Mouse (Mus musculus) ovary, postnatal 10 days (tissue): ENCODE results near the gene Rxfp4.
A peak's percentile ranks its signal among the peaks of the same experiment; 100 is the strongest.

ENCODE experiments used
- DNase-seq: peaks from one replicate; pipeline ENCODE4 v3.0.0; 2022; ENCODE audit warnings: low spot score

The Rxfp4 gene

GRCm38 (mm10) chr3:88628766-88629165 lies 24.2 kb downstream of the Rxfp4 start:
- DNase-seq = no peak

GRCm38 (mm10) chr3:88627535-88627934 lies 25.4 kb downstream of the Rxfp4 start:
- no peak for DNase-seq

- no peak for DNase-seq
Observed at GRCm38 (mm10) chr3:88627114-88627513, 25.8 kb downstream of the Rxfp4 start.

GRCm38 (mm10) chr3:88626316-88626715 lies 26.6 kb downstream of the Rxfp4 start:
- no peak for DNase-seq

- DNase-seq = no peak
Observed at GRCm38 (mm10) chr3:88625531-88625930, 27.4 kb downstream of the Rxfp4 start.

- DNase-seq = no peak
Observed at GRCm38 (mm10) chr3:88624951-88625350, 28.0 kb downstream of the Rxfp4 start.

- no peak for DNase-seq
Observed at GRCm38 (mm10) chr3:88624324-88624723, 28.6 kb downstream of the Rxfp4 start.

GRCm38 (mm10) chr3:88623346-88624135 lies 29.4 kb downstream of the Rxfp4 start:
- no peak for DNase-seq

- DNase-seq = no peak
Observed at GRCm38 (mm10) chr3:88622941-88623345, 30.0 kb downstream of the Rxfp4 start.

- DNase-seq = no peak
Observed at GRCm38 (mm10) chr3:88622113-88622940, 30.6 kb downstream of the Rxfp4 start.

- DNase-seq = no peak
Observed at GRCm38 (mm10) chr3:88621537-88622112, 31.3 kb downstream of the Rxfp4 start.

GRCm38 (mm10) chr3:88620992-88621536 lies 31.9 kb downstream of the Rxfp4 start:
- peak; percentile 49 for DNase-seq

- DNase-seq = no peak
Observed at GRCm38 (mm10) chr3:88620146-88620991, 32.6 kb downstream of the Rxfp4 start.

GRCm38 (mm10) chr3:88619113-88620097 lies 33.5 kb downstream of the Rxfp4 start:
- no peak for DNase-seq

GRCm38 (mm10) chr3:88618074-88618871 lies 34.7 kb downstream of the Rxfp4 start:
- DNase-seq = no peak

GRCm38 (mm10) chr3:88616951-88617500 lies 35.9 kb downstream of the Rxfp4 start:
- DNase-seq = no peak

- no peak for DNase-seq
Observed at GRCm38 (mm10) chr3:88615902-88616391, 37.0 kb downstream of the Rxfp4 start.

GRCm38 (mm10) chr3:88615117-88615516 lies 37.8 kb downstream of the Rxfp4 start:
- no peak for DNase-seq

GRCm38 (mm10) chr3:88614418-88614817 lies 38.5 kb downstream of the Rxfp4 start:
- DNase-seq = no peak
